Mouse (Mus musculus) myocyte (in vitro differentiated cells): ENCODE results near the gene Arl15.

Experiments used
- MYOG ChIP-seq, 3 experiments: IDR thresholded peaks; one replicate each; pipeline ENCODE4 v1.6.1; 2011; ENCODE audit warnings: control low read depth in 2 of 3, low read depth in 2 of 3, mild to moderate bottlenecking in 2 of 3; ENCODE audit not compliant: insufficient read length in 2 of 3, control insufficient read depth in 1 of 3, insufficient read depth in 1 of 3
- POLR2A ChIP-seq: IDR thresholded peaks from one replicate; pipeline ENCODE4 v1.6.1; 2011; ENCODE audit warnings: low read depth, mild to moderate bottlenecking, control low read depth, moderate library complexity; ENCODE audit not compliant: insufficient read length
- SRF ChIP-seq: IDR thresholded peaks from one replicate; pipeline ENCODE4 v1.6.1; 2011; ENCODE audit warnings: low read depth; ENCODE audit not compliant: control insufficient read depth, insufficient read length

DNA sequence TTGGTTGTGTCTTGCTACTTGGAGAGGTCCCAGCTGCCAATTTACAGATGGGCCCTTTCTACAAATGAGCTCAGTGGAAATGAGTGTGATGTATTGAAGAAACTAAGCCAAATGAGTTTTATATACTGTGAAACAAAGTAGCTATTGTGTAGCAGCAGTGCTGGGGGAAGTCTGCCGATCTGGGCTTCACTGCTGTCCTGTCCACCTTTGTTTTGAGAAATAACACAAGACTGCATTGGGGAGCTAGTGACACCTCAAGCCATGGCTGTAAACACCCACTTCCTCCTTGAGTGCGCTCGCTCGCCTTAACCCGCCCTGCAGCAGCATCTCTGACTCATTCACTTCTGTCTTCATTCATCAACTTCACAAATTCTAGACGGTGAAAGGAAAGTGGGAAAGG, 189.3 kb downstream of the Arl15 start:
- TF ChIP-seq POLR2A = no peak
- TF ChIP-seq MYOG (IDR thresholded peaks at IDR 0.05; ENCODE audit: control insufficient read depth in 1 of 3, insufficient read depth in 1 of 3, insufficient read length in 2 of 3, low read depth in 2 of 3) = no peak
- no peak for TF ChIP-seq SRF
